Mouse (Mus musculus) liver, embryonic 11.5 days (tissue): ENCODE measurements around the gene Rsu1. TPM values are rescaled to one million over a fixed set of nuclear protein-coding genes. Genes with fewer than 3 reads are reported as not detected.

Experiments used
- ATAC-seq: fragments of 200-750 bp; cut with Nextera tagmentation; replicated peaks from 2 replicates; pipeline ENCODE4 v1.8.0; 2017; ENCODE audit warnings: moderate number of reproducible peaks, mild to moderate bottlenecking, moderate TSS enrichment, moderate library complexity; ENCODE audit not compliant: low FRiP score
- DNase-seq: peaks from one replicate; pipeline ENCODE4 v3.0.0-alpha.2; 2017; ENCODE audit warnings: low spot score
- H3K27ac ChIP-seq: fragments of 300-500 bp; sonication (generic); 2 replicates; pipeline ENCODE4 v1.5.1; 2014; ENCODE audit warnings: mild to moderate bottlenecking, low read depth, low read length, control low read depth
- H3K27me3 ChIP-seq: fragments of 300-500 bp; sonication (generic); replicated peaks from 2 replicates; pipeline ENCODE4 v1.6.1; 2014; ENCODE audit warnings: low read length, mixed read lengths; ENCODE audit not compliant: control insufficient read depth, insufficient read depth
- H3K36me3 ChIP-seq: fragments of 300-500 bp; sonication (generic); 2 replicates; pipeline ENCODE4 v1.6.1; 2014; ENCODE audit warnings: mild to moderate bottlenecking, low read length, moderate library complexity, mixed read lengths; ENCODE audit not compliant: control insufficient read depth, insufficient read depth
- H3K4me1 ChIP-seq: fragments of 300-500 bp; sonication (generic); replicated peaks from 2 replicates; pipeline ENCODE4 v1.6.1; 2014; ENCODE audit warnings: low read length, mixed read lengths; ENCODE audit not compliant: control insufficient read depth, insufficient read depth
- H3K4me2 ChIP-seq: fragments of 300-500 bp; sonication (generic); 2 replicates; pipeline ENCODE4 v1.6.1; 2014; ENCODE audit warnings: mild to moderate bottlenecking, control low read depth, moderate library complexity
- H3K4me3 ChIP-seq: fragments of 300-500 bp; sonication (generic); 2 replicates; pipeline ENCODE4 v1.5.1; 2014; ENCODE audit warnings: low read depth, low read length, control low read depth
- H3K9ac ChIP-seq: fragments of 300-500 bp; sonication (generic); 2 replicates; pipeline ENCODE4 v1.6.1; 2014; ENCODE audit warnings: low read depth, low read length, control low read depth
- H3K9me3 ChIP-seq: fragments of 300-500 bp; sonication (generic); 2 replicates; pipeline ENCODE4 v1.6.1; 2016; ENCODE audit warnings: low read length, inconsistent platforms, mixed read lengths; ENCODE audit not compliant: control insufficient read depth
- WGBS: fragments of 180-500 bp; shearing (Covaris S2); extraction: QIAGEN DNeasy Blood & Tissue Kit; methylation state at CpG from one replicate; pipeline ENCODE4 v1.1.7; 2014; 5-methylcytosine and 5-hydroxymethylcytosine counted together
- polyA plus RNA-seq: library from polyadenylated mRNA; unstranded; fragments of >200 nt; fragmentation: Nextera tagmentation; extraction: Ambion mirVana; gene quantifications from 2 replicates; pipeline ENCODE4 v1.2.1, GENCODE M21; 2014

Gene Rsu1
- polyA plus RNA-seq, 1 experiment from 2014 or later: 135 TPM

DNA sequence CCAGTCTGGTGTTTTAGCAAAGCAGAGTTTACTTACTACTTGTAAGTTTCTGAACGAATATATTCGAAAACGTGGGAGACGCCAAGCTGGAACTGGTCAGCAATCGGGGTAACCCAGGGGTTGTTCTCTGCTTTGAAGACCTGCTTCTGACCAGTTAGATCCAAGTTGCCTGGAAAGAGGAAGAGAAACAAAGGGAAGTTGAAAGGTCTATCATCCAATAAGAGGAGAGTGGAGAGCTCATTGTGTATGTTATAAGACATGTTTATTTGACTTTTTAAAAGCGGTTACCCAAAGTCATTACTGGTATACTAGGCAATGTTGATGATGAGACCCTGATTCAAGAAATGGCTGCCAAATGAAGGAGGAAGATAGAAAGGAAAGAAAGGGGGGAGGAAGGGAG, 101.3 kb downstream of the Rsu1 start:
- WGBS: 89% methylated on average over 6 of the region's 6 CpGs
- Histone ChIP-seq H3K27me3 (no peaks in the 10 kb centered on the region), H3K4me2 (no peak overlapping the region), H3K4me3 (no peak overlapping the region), H3K36me3 (no peaks in the 10 kb centered on the region; the same call in 1 of the 2 replicates), H3K9me3 (no peaks in the 10 kb centered on the region), H3K27ac (no peak overlapping the region), H3K9ac (no peak overlapping the region), H3K4me1 (no peaks in the 10 kb centered on the region)
- DNase-seq (no peak), ATAC-seq (no peak)

DNA sequence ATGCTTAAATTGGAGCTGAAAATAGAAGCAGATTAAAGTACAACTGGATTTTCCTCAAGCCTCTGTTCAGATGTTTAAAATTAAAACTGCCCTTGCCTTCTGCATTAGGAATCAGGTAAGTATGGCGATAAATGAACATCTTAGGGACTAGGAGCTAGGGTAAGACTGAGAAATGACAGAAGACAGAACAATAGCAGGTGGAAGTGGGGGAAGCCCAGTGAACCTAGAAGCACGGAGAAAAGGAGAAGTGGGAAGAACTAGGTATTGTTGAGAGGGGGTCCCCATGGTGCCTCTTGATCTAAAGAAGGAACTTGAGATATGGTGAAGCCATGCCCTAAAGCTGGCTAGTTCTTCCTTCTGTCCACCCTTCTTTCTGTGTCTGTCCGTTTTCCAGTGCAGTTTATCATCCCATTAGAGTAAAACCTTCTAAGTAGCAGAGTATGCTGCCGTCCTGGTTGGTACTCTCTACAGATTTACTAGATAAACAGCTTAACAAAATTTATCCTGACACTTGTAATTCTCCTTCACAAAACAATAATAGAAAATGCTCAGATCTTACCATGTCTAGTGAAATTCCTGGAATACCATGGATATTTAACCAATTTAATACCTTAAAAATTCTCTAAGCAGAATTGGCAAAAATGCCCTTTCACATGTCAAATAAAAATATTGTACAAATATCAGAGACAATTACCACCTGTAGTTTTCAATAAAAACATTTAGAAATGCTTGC, 101.9 kb downstream of the Rsu1 start:
- Histone ChIP-seq H3K4me1 (no peaks in the 10 kb centered on the region), H3K4me2 (no peak overlapping the region), H3K36me3 (no peaks in the 10 kb centered on the region; the same call in 1 of the 2 replicates), H3K9ac (no peak overlapping the region), H3K4me3 (no peak overlapping the region), H3K27me3 (no peaks in the 10 kb centered on the region), H3K9me3 (no peaks in the 10 kb centered on the region), H3K27ac (no peak overlapping the region)
- DNase-seq: no peak
- WGBS: 58% methylated on average over 4 of the region's 4 CpGs
- 0 out of 2 replicates have a peak, but pooled peaks have one; percentile 26 for ATAC-seq

DNA sequence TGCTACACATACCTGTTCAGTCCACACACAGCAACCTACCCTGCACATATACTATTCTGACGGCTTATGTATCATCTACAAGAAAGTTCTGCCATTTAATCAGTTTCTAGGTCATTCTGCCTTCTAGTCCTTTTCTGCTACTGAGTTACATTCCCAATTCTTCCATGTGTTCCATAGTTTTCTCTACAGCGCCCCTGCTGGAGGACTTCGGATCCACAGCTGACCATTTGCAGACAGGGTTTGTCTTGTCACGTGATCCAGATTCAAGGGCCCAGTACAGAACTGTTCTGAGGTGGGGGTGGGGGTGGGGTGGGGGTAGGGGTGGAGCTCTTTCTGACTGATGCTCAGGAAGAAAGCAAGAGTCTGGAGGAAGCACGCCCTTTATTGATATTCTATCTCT, 102.5 kb downstream of the Rsu1 start:
- H3K9me3 ChIP-seq: no peaks in the 10 kb centered on the region
- 0 out of 2 replicates have a peak, but pooled peaks have one; percentile 18 for ATAC-seq
- H3K27me3 ChIP-seq: no peaks in the 10 kb centered on the region
- H3K4me1 ChIP-seq: no peaks in the 10 kb centered on the region
- no peak overlapping the region for H3K9ac ChIP-seq
- no peak overlapping the region for H3K4me2 ChIP-seq
- H3K4me3 ChIP-seq: no peak overlapping the region
- H3K27ac ChIP-seq: no peak overlapping the region
- no peaks in the 10 kb centered on the region; the same call in 1 of the 2 replicates for H3K36me3 ChIP-seq
- 42% methylated on average over 5 of the region's 5 CpGs for WGBS
- DNase-seq: no peak

DNA sequence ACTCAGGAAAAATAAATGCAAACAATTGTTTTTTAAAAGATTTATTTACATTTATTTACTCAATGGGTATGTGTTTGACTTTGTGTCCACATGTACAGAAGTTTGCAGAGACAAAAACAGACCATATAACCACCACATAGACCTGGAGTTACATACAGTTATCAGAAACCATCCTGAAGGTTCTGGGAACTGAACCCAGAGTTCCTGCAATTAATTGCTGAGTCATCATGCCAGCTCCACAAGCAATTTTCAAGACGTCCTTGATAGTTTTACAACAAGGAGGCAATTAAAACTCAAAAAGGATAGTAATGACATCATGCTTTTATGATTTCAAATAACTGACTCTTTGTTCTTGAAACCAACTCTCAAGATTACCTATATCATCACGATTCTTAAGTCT, 109.5 kb downstream of the Rsu1 start:
- Histone ChIP-seq H3K27ac (no peak overlapping the region), H3K4me2 (no peak overlapping the region), H3K27me3 (no peaks in the 10 kb centered on the region), H3K4me3 (no peak overlapping the region), H3K4me1 (no peaks in the 10 kb centered on the region), H3K9ac (no peak overlapping the region), H3K9me3 (no peaks in the 10 kb centered on the region), H3K36me3 (peaks cover 2% of the 10 kb centered on the region; the same call in 1 of the 2 replicates)
- no peak for DNase-seq
- WGBS: 77% methylated on average over 2 of the region's 2 CpGs
- ATAC-seq: no peak

DNA sequence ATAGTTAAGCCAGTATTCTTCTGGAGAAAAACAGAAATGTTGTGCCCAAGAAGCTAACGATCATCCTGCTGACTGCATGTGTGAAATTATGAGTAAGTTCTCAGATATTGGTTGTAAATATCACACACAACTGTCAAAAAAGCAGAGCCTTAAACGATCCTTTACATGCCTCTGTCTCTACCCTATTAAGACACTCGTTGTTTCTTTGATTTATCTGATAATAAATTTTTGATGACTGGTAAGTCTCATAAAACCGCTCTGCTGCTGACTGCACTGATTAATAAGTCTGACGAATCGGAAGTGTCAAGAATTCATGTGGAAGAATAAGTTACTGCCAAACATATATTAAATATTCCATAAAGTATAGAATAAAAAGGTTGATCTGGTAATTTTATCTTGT, 126.0 kb downstream of the Rsu1 start:
- Histone ChIP-seq H3K9ac (no peak overlapping the region), H3K9me3 (no peaks in the 10 kb centered on the region), H3K4me3 (no peak overlapping the region), H3K4me2 (no peak overlapping the region), H3K27ac (no peak overlapping the region), H3K4me1 (no peaks in the 10 kb centered on the region), H3K27me3 (no peaks in the 10 kb centered on the region), H3K36me3 (no peaks in the 10 kb centered on the region)
- ATAC-seq (no peak), DNase-seq (no peak)
- WGBS: 88% methylated on average over 6 of the region's 6 CpGs

DNA sequence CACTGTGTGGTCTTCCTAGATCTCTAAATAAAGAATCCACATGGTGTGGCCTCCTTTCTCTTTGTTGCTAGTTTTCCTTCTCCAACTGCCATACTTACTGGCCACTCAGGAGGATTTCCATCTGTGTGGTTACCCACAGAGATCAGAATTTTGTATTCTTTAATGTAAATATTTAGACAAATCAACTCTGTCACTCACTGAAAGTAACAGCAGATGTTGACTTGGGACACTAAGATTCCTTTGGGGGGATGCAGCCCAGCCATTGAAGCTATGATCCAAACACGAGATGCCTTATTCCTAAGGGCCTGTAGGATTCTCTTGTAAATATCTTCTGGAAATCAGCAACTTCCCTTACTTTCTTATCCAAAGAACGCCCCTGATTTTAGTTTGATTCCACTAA, 136.3 kb downstream of the Rsu1 start:
- Histone ChIP-seq H3K27ac (no peak overlapping the region), H3K4me2 (no peak overlapping the region), H3K4me3 (no peak overlapping the region), H3K9me3 (no peaks in the 10 kb centered on the region), H3K27me3 (no peaks in the 10 kb centered on the region), H3K9ac (no peak overlapping the region), H3K36me3 (no peaks in the 10 kb centered on the region), H3K4me1 (no peaks in the 10 kb centered on the region)
- DNase-seq (no peak), ATAC-seq (no peak)
- 92% methylated on average over 2 of the region's 2 CpGs for WGBS

DNA sequence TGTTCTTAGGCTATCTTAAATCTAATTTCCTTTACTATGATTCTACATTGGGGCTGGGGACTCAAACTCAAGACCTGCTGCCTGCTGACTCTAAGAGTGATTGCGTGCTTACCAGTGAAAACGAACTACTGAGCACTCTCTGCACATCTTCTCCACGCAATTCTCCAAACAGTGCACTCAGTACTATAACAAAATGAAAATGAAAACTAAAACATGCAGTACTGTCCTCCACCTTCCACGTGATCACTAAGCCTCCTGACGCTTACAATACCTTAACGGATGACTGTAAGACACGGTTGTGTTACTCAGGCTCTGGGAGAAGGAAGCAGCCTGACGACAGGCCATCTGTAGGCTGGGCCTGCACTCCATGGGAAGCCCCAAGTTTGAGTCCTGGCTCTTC, 138.4 kb downstream of the Rsu1 start:
- H3K4me1 ChIP-seq: no peaks in the 10 kb centered on the region
- no peak for DNase-seq

DNA sequence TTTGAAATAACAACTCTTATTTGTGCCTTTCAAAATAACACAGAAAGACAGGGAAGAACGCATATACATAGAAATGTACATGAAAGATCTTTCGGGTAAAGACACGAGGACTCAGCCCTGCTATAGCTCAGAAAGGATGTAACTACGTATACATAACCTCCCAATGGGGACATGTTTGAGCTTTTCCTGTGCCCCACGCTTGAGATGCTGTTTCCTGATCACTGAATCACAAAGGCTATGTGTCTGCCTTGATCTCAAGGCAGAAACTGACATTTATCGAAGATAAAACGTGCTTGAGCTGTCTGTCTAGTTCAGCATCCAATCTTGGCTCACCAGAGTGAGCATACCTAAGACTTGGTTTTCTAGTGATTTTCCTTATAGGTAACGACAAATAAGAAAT, 138.8 kb downstream of the Rsu1 start:
- Histone ChIP-seq H3K4me2 (no peak overlapping the region), H3K4me3 (no peak overlapping the region), H3K27ac (no peak overlapping the region), H3K4me1 (no peaks in the 10 kb centered on the region), H3K27me3 (no peaks in the 10 kb centered on the region), H3K9me3 (no peaks in the 10 kb centered on the region), H3K36me3 (no peaks in the 10 kb centered on the region), H3K9ac (no peak overlapping the region)
- WGBS: 83% methylated on average over 8 of the region's 8 CpGs
- DNase-seq: no peak
- ATAC-seq: no peak

More for the DNA sequence above, 138.4 kb downstream of the Rsu1 start:
- Histone ChIP-seq H3K27ac (no peak overlapping the region), H3K4me2 (no peak overlapping the region), H3K9ac (no peak overlapping the region), H3K36me3 (no peaks in the 10 kb centered on the region), H3K4me3 (no peak overlapping the region), H3K9me3 (no peaks in the 10 kb centered on the region), H3K27me3 (no peaks in the 10 kb centered on the region)
- WGBS: 86% methylated on average over 8 of the region's 8 CpGs
- ATAC-seq: no peak

DNA sequence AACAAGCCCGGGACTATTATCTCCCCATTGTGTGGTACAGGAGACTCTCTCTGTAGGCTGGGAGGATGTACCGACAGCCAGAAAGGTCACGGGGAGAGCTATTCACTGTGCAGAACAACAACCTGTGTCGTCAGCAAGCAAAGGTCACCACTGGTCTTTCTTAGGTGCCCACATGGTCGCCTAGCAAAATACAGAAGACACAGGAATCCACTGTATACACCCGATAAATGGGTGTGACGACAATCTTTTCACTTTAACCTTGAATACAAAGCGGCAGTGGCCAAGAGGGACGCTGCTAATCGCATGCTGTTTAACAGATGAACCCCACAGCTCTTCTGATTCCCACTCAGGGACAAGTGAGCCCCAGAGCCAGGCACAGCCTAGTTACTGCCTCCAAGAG, 141.4 kb downstream of the Rsu1 start:
- no peak overlapping the region for H3K4me2 ChIP-seq
- no peak overlapping the region for H3K4me3 ChIP-seq
- ATAC-seq (no peak), DNase-seq (no peak)
- H3K9ac ChIP-seq: no peak overlapping the region
- H3K27ac ChIP-seq: no peak overlapping the region
- H3K4me1 ChIP-seq: no peaks in the 10 kb centered on the region
- H3K27me3 ChIP-seq: no peaks in the 10 kb centered on the region
- H3K9me3 ChIP-seq: no peaks in the 10 kb centered on the region
- H3K36me3 ChIP-seq: no peaks in the 10 kb centered on the region
- 87% methylated on average over 10 of the region's 10 CpGs for WGBS
